Comparison of ENCODE assay signal across 8 mouse cellular contexts in genomic region chr11:19020951-19021710, GRCm38 (mm10). TPM values are rescaled to one million over a fixed set of nuclear protein-coding genes. Genes with fewer than 3 reads are reported as not detected.
A peak's percentile ranks its signal among the peaks of the same experiment; 100 is the strongest.
DNase-seq lines count a peak whose midpoint lies in the region; ATAC-seq lines count a peak whose summit lies in the region.

No protein-coding gene starts in this region.

- H3K4me3 ChIP-seq in kidney, embryonic 15.5 days (replicated peaks): peak overlapping the region; percentile 59
- H3K4me3 ChIP-seq in brown adipose tissue, adult 24 weeks (ENCODE audit: insufficient read depth, low read depth, low read length): peak overlapping the region; percentile 63
- H3K4me3 ChIP-seq in forebrain, embryonic 14.5 days (ENCODE audit: low read depth, low read length): peak overlapping the region; percentile 58
- peak overlapping the region; percentile 65 for H3K4me3 ChIP-seq in midbrain, embryonic 13.5 days (replicated peaks)

- no peaks in the 10 kb centered on the region for H3K36me3 ChIP-seq in kidney, embryonic 15.5 days
- no peaks in the 10 kb centered on the region for H3K36me3 ChIP-seq in forebrain, embryonic 14.5 days (ENCODE audit: control insufficient read depth, insufficient read depth, low read length)
- H3K36me3 ChIP-seq in midbrain, embryonic 13.5 days: no peaks in the 10 kb centered on the region

- H3K4me1 ChIP-seq in kidney, embryonic 15.5 days: peaks cover 29% of the 10 kb centered on the region
- no peaks in the 10 kb centered on the region for H3K4me1 ChIP-seq in brown adipose tissue, adult 24 weeks (ENCODE audit: control insufficient read depth, insufficient read depth, insufficient read length, low read length)
- peaks cover 4% of the 10 kb centered on the region for H3K4me1 ChIP-seq in forebrain, embryonic 14.5 days (ENCODE audit: control insufficient read depth, insufficient read depth, low read length)
- H3K4me1 ChIP-seq in midbrain, embryonic 13.5 days (replicated peaks): peaks cover 29% of the 10 kb centered on the region

- no peak for DNase-seq in kidney, postnatal 36 days
- peak; percentile 52 for DNase-seq in forebrain, embryonic 14.5 days (ENCODE audit: low spot score)
- DNase-seq in kidney, postnatal 10 days: peak; percentile 58

- peak overlapping the region; percentile 42 for H3K9ac ChIP-seq in kidney, embryonic 15.5 days
- H3K9ac ChIP-seq in forebrain, embryonic 14.5 days (ENCODE audit: low read length): peak overlapping the region; percentile 52
- H3K9ac ChIP-seq in midbrain, embryonic 13.5 days (replicated peaks): peak overlapping the region; percentile 61

- H3K4me2 ChIP-seq in kidney, embryonic 15.5 days: peak overlapping the region; percentile 76
- peak overlapping the region; percentile 80 for H3K4me2 ChIP-seq in forebrain, embryonic 14.5 days (ENCODE audit: low read length)
- H3K4me2 ChIP-seq in midbrain, embryonic 13.5 days (replicated peaks): peak overlapping the region; percentile 88

- WGBS in kidney, embryonic 15.5 days: 5% methylated on average over 28 of the region's 28 CpGs
- 2% methylated on average over 28 of the region's 28 CpGs for WGBS in forebrain, embryonic 14.5 days
- 1% methylated on average over 28 of the region's 28 CpGs for WGBS in midbrain, embryonic 13.5 days

- H3K27ac ChIP-seq in kidney, embryonic 15.5 days: peak overlapping the region; percentile 99
- no peak overlapping the region for H3K27ac ChIP-seq in brown adipose tissue, adult 24 weeks (replicated peaks; ENCODE audit: low read depth, low read length)
- 0 out of 2 replicates have a peak overlapping the region, but pooled peaks have one; percentile 33 for H3K27ac ChIP-seq in forebrain, embryonic 14.5 days (ENCODE audit: low read depth, low read length)
- H3K27ac ChIP-seq in midbrain, embryonic 13.5 days: peak overlapping the region; percentile 98

- no peaks in the 10 kb centered on the region for H3K9me3 ChIP-seq in kidney, embryonic 15.5 days (replicated peaks)
- no peaks in the 10 kb centered on the region for H3K9me3 ChIP-seq in forebrain, embryonic 14.5 days (replicated peaks; ENCODE audit: control insufficient read depth, low read length)
- no peaks in the 10 kb centered on the region for H3K9me3 ChIP-seq in midbrain, embryonic 13.5 days

- H3K27me3 ChIP-seq in kidney, embryonic 15.5 days: peaks cover 3% of the 10 kb centered on the region; the same call in 1 of the 2 replicates
- H3K27me3 ChIP-seq in forebrain, embryonic 14.5 days (replicated peaks; ENCODE audit: control insufficient read depth, insufficient read depth, low read length): peaks cover 31% of the 10 kb centered on the region
- peaks cover 30% of the 10 kb centered on the region for H3K27me3 ChIP-seq in midbrain, embryonic 13.5 days

- ATAC-seq in kidney, embryonic 15.5 days (replicated peaks; ENCODE audit: low FRiP score): peak; percentile 10; the same call in 1 of the 2 replicates
- ATAC-seq in forebrain, embryonic 14.5 days: peak; percentile 14
- ATAC-seq in midbrain, embryonic 13.5 days: peak; percentile 15
- no peak for ATAC-seq in granulocyte monocyte progenitor cell, adult 5-6 weeks (replicated peaks; ENCODE audit: poor library complexity, severe bottlenecking)
- no peak for ATAC-seq in inflammation-experienced regulatory T-cells, adult 6 months

RNA-seq across cellular contexts. Expression of gene Meis1, which starts 2.3 kb away (rescaled TPM):
- 118 and 130 TPM in 2 replicates for polyA plus RNA-seq in kidney, embryonic 15.5 days (2015; fragmentation: Nextera tagmentation; extraction: Ambion mirVana)
- polyA plus RNA-seq in brown adipose tissue, adult 24 weeks (2012; ENCODE audit: insufficient read depth, insufficient read length, missing spikeins): 3.8 and 5.1 TPM in 2 replicates
- polyA plus RNA-seq in forebrain, embryonic 14.5 days (2014; fragmentation: Nextera tagmentation; extraction: Ambion mirVana): 19.2 and 20.1 TPM in 2 replicates
- 43.4 and 45.1 TPM in 2 replicates for polyA plus RNA-seq in midbrain, embryonic 13.5 days (2015; fragmentation: Nextera tagmentation; extraction: Ambion mirVana)
- total RNA-seq in granulocyte monocyte progenitor cell, adult 5-6 weeks (2014; fragmentation: Nextera tagmentation): 12.6 and 24.4 TPM in 2 replicates
- total RNA-seq in granulocyte monocyte progenitor cell, adult 5-6 weeks (2017): 15.4 and 17.6 TPM in 2 replicates
- under 1 TPM in 2 of 3 experiments, not detected in 1; 0.10 to 0.13 TPM for polyA plus RNA-seq in inflammation-experienced regulatory T-cells, adult 6 months (2017; shearing (Covaris generic))

Comparison
In these comparisons a context has a peak if more than half of its experiments do, and no peak if none do; other contexts are left out.
1. DNase-seq: peak in forebrain, embryonic 14.5 days (single experiment) and kidney, postnatal 10 days (single experiment); none in kidney, postnatal 36 days (0 of 2).
2. ATAC-seq: peak in kidney, embryonic 15.5 days (single experiment), forebrain, embryonic 14.5 days (single experiment) and midbrain, embryonic 13.5 days (single experiment); none in granulocyte monocyte progenitor cell, adult 5-6 weeks (single experiment) and inflammation-experienced regulatory T-cells, adult 6 months (single experiment).
3. Peak in every context shown above with its lines, with median percentiles within 50 percentile points of each other: H3K4me2 ChIP-seq, H3K4me3 ChIP-seq and H3K9ac ChIP-seq.